Mouse (Mus musculus) spleen, postnatal 10 days (tissue): ENCODE data around the gene Sprr2f.

ENCODE experiments used
- DNase-seq, 2 experiments: peaks; one replicate each; pipeline ENCODE4 v3.0.0; 2021 to 2022; ENCODE audit warnings: low spot score in 2 of 2

Gene Sprr2f

GRCm38 (mm10) chr3:92364887-92365286 lies at the start of gene Sprr2f:
Sprr2f (plus strand) TSS chr3:92365187.
- no peak for DNase-seq

- DNase-seq, result no peak
Observed at GRCm38 (mm10) chr3:92316320-92316719, 48.7 kb upstream of the Sprr2f start, which contains the start of gene Sprr2b. Sprr2b (plus strand) TSS chr3:92316620.

GRCm38 (mm10) chr3:92317384-92317783 lies 47.6 kb upstream of the Sprr2f start:
- no peak for DNase-seq

GRCm38 (mm10) chr3:92336278-92336677 lies 28.7 kb upstream of the Sprr2f start:
- no peak for DNase-seq

- DNase-seq, result no peak
Observed at GRCm38 (mm10) chr3:92338840-92339239, 26.1 kb upstream of the Sprr2f start, which contains the start of gene Sprr2d. Sprr2d (plus strand) TSS chr3:92339140.

- no peak for DNase-seq
Observed at GRCm38 (mm10) chr3:92351843-92352242, 13.1 kb upstream of the Sprr2f start, which contains the start of gene Sprr2e. Sprr2e (plus strand) TSS chr3:92352143.

GRCm38 (mm10) chr3:92361619-92362018 lies 3.4 kb upstream of the Sprr2f start:
- DNase-seq, result no peak

- no peak for DNase-seq
Observed at GRCm38 (mm10) chr3:92373613-92374012, 8.6 kb downstream of the Sprr2f start.

- DNase-seq, result no peak
Observed at GRCm38 (mm10) chr3:92385385-92385784, 20.4 kb downstream of the Sprr2f start, which contains the start of gene Sprr2h. Sprr2h (plus strand) TSS chr3:92385685.

- DNase-seq, result no peak
Observed at GRCm38 (mm10) chr3:92394301-92394700, 29.3 kb downstream of the Sprr2f start.

- DNase-seq, result no peak
Observed at GRCm38 (mm10) chr3:92407691-92408090, 42.7 kb downstream of the Sprr2f start, which contains the start of gene Sprr2i. Sprr2i (plus strand) TSS chr3:92407991.
